Mouse (Mus musculus): ENCODE results near the gene Gm10295.

- no peak for TF ChIP-seq CTCF (IDR thresholded peaks at IDR 0.05; ENCODE audit: low read depth)
- no peak for TF ChIP-seq EP300 (IDR thresholded peaks at IDR 0.05; ENCODE audit: low read depth)
Measured at GRCm38 (mm10) chr7:71377983-71378382, 26.7 kb upstream of the Gm10295 start.

Measured in heart, postnatal 0 days (tissue).